Mouse (Mus musculus) forebrain, postnatal 0 days (tissue): Measurements from ENCODE around the gene Vps8. TPM values are rescaled to one million over a fixed set of nuclear protein-coding genes. Genes with fewer than 3 reads are reported as not detected.
A peak's percentile ranks its signal among the peaks of the same experiment; 100 is the strongest.

ENCODE experiments used
- ATAC-seq: fragments of 200-750 bp; cut with Nextera tagmentation; 2 replicates; pipeline ENCODE4 v1.8.0; 2017; ENCODE audit warnings: mild to moderate bottlenecking, moderate library complexity
- DNase-seq: peaks from one replicate; pipeline ENCODE4 v3.0.0-alpha.2; 2015
- H3K27ac ChIP-seq: fragments of 300-500 bp; sonication (generic); 2 replicates; pipeline ENCODE4 v1.5.1; 2014; ENCODE audit warnings: low read depth, mild to moderate bottlenecking, antibody characterized with exemption, low read length, moderate library complexity, mixed read lengths
- H3K27me3 ChIP-seq: fragments of 300-500 bp; sonication (generic); 2 replicates; pipeline ENCODE4 v1.6.1; 2014; ENCODE audit warnings: mild to moderate bottlenecking, low read length, mixed read lengths; ENCODE audit not compliant: insufficient read depth
- H3K36me3 ChIP-seq: fragments of 300-500 bp; sonication (generic); 2 replicates; pipeline ENCODE4 v1.6.1; 2014; ENCODE audit warnings: mild to moderate bottlenecking, moderate library complexity; ENCODE audit not compliant: insufficient read depth
- H3K4me1 ChIP-seq: fragments of 300-500 bp; sonication (generic); 2 replicates; pipeline ENCODE4 v1.6.1; 2014; ENCODE audit warnings: antibody characterized with exemption; ENCODE audit not compliant: insufficient read depth
- H3K4me2 ChIP-seq: fragments of 300-500 bp; sonication (generic); 2 replicates; pipeline ENCODE4 v1.6.1; 2014; ENCODE audit warnings: low read depth, mild to moderate bottlenecking, moderate library complexity
- H3K4me3 ChIP-seq: fragments of 300-500 bp; sonication (generic); 2 replicates; pipeline ENCODE4 v1.5.1; 2014; ENCODE audit warnings: low read depth, low read length, mixed read lengths
- H3K9ac ChIP-seq: fragments of 300-500 bp; sonication (generic); 2 replicates; pipeline ENCODE4 v1.6.1; 2014; ENCODE audit warnings: mild to moderate bottlenecking
- H3K9me3 ChIP-seq: fragments of 300-500 bp; sonication (generic); 2 replicates; pipeline ENCODE4 v1.6.1; 2016; ENCODE audit warnings: low read length
- CTCF ChIP-seq: sonication (generic); IDR thresholded peaks from 2 replicates; pipeline ENCODE4 v1.5.1; 2016; ENCODE audit warnings: antibody characterized with exemption, control low read depth, low read depth
- WGBS: fragments of 180-500 bp; shearing (Covaris S2); extraction: QIAGEN DNeasy Blood & Tissue Kit; methylation state at CpG from one replicate; pipeline ENCODE4 v1.1.7; 2014; 5-methylcytosine and 5-hydroxymethylcytosine counted together
- polyA plus RNA-seq: library from polyadenylated mRNA; unstranded; fragments of >200 nt; fragmentation: Nextera tagmentation; extraction: Ambion mirVana; gene quantifications from 2 replicates; pipeline ENCODE4 v1.2.1, GENCODE M21; 2015
- total RNA-seq: library from RNA; depleted of rRNA; stranded (reverse); fragments of >200 nt; gene quantifications from 2 replicates; pipeline ENCODE4 v1.2.3, GENCODE M21; 2014

The Vps8 gene
- total and polyA plus RNA-seq, 2 experiments from 2014 or later = 24.2 to 35.9 TPM

- ATAC-seq = no peak
- WGBS = 95% methylated on average over 8 of the region's 8 CpGs
- Histone ChIP-seq H3K36me3 (no peaks in the 10 kb centered on the region), H3K27ac (no peak overlapping the region), H3K27me3 (no peaks in the 10 kb centered on the region), H3K4me1 (no peaks in the 10 kb centered on the region), H3K4me3 (no peak overlapping the region), H3K9me3 (no peaks in the 10 kb centered on the region), H3K4me2 (no peak overlapping the region), H3K9ac (no peak overlapping the region)
- DNase-seq = no peak
- TF ChIP-seq CTCF = no peak
Measured at GRCm38 (mm10) chr16:21415128-21415527, 7.8 kb upstream of the Vps8 start.

GRCm38 (mm10) chr16:21418012-21418411, 4.9 kb upstream of the Vps8 start:
- Histone ChIP-seq H3K27ac (no peak overlapping the region), H3K4me1 (0 out of 2 replicates have a peak, but pooled peaks cover 3% of the 10 kb centered on the region), H3K9ac (no peak overlapping the region), H3K27me3 (no peaks in the 10 kb centered on the region), H3K36me3 (no peaks in the 10 kb centered on the region), H3K9me3 (no peaks in the 10 kb centered on the region), H3K4me3 (no peak overlapping the region), H3K4me2 (no peak overlapping the region)
- TF ChIP-seq CTCF = no peak
- no peak for ATAC-seq
- WGBS = 37% methylated on average over 5 of the region's 5 CpGs
- no peak for DNase-seq

GRCm38 (mm10) chr16:21423546-21423910, 610 bp downstream of the Vps8 start:
- ATAC-seq = peak; percentile 48
- WGBS = 2% methylated on average over 10 of the region's 10 CpGs
- Histone ChIP-seq H3K27me3 (no peaks in the 10 kb centered on the region), H3K4me3 (peak overlapping the region; percentile 85), H3K9me3 (no peaks in the 10 kb centered on the region), H3K9ac (peak overlapping the region; percentile 86), H3K27ac (peak overlapping the region; percentile 50; the same call in 1 of the 2 replicates), H3K36me3 (no peaks in the 10 kb centered on the region), H3K4me2 (peak overlapping the region; percentile 95), H3K4me1 (peaks cover 6% of the 10 kb centered on the region; the same call in 1 of the 2 replicates)
- peak; percentile 42 for DNase-seq
- TF ChIP-seq CTCF = no peak

GRCm38 (mm10) chr16:21428131-21428530, 5.2 kb downstream of the Vps8 start:
- TF ChIP-seq CTCF = no peak
- H3K9me3 ChIP-seq = no peaks in the 10 kb centered on the region
- no peak overlapping the region for H3K4me2 ChIP-seq
- H3K27me3 ChIP-seq = no peaks in the 10 kb centered on the region
- H3K4me3 ChIP-seq = no peak overlapping the region
- peaks cover 3% of the 10 kb centered on the region; the same call in 1 of the 2 replicates for H3K4me1 ChIP-seq
- no peak overlapping the region for H3K27ac ChIP-seq
- no peak overlapping the region for H3K9ac ChIP-seq
- ATAC-seq (no peak), DNase-seq (no peak)
- H3K36me3 ChIP-seq = peaks cover 5% of the 10 kb centered on the region; the same call in 1 of the 2 replicates
- WGBS = 84% methylated on average over 5 of the region's 5 CpGs

- Histone ChIP-seq H3K9me3 (no peaks in the 10 kb centered on the region), H3K27ac (no peak overlapping the region), H3K36me3 (peaks cover 5% of the 10 kb centered on the region; the same call in 1 of the 2 replicates), H3K27me3 (no peaks in the 10 kb centered on the region), H3K4me2 (no peak overlapping the region), H3K9ac (no peak overlapping the region), H3K4me1 (no peaks in the 10 kb centered on the region), H3K4me3 (no peak overlapping the region)
- ATAC-seq (no peak), DNase-seq (no peak)
- no peak for TF ChIP-seq CTCF
- WGBS = 93% methylated on average over 2 of the region's 2 CpGs
Measured at GRCm38 (mm10) chr16:21430377-21431060, 7.6 kb downstream of the Vps8 start.

- Histone ChIP-seq H3K27ac (no peak overlapping the region), H3K27me3 (no peaks in the 10 kb centered on the region), H3K36me3 (peaks cover 5% of the 10 kb centered on the region; the same call in 1 of the 2 replicates), H3K9me3 (no peaks in the 10 kb centered on the region), H3K9ac (no peak overlapping the region), H3K4me2 (no peak overlapping the region), H3K4me3 (no peak overlapping the region), H3K4me1 (no peaks in the 10 kb centered on the region)
- ATAC-seq (no peak), DNase-seq (no peak)
- TF ChIP-seq CTCF = no peak
- 92% methylated on average over 3 of the region's 3 CpGs for WGBS
Measured at GRCm38 (mm10) chr16:21431614-21432013, 8.7 kb downstream of the Vps8 start.

DNA sequence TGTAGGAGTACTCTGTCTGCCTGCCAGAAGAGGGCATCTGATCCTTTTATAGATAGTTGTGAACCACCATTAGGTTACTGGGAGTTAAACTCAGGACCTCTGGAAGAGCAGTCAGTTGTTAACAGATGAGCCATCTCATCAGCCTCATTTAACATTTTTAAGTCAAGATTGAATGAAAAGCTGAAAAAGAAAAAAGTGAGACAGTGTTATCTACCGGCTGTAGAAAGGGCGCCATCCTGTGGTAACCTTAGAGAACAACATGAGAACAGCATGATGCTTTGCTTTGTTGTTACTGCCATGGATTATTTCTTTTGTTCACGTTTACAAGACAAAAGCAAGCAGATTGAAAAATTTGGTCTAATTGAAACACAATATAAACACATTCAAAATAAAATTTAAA, 10.6 kb downstream of the Vps8 start:
- DNase-seq (peak; percentile 32), ATAC-seq (no peak)
- Histone ChIP-seq H3K4me3 (no peak overlapping the region), H3K36me3 (peaks cover 16% of the 10 kb centered on the region), H3K4me2 (no peak overlapping the region), H3K27me3 (no peaks in the 10 kb centered on the region), H3K9me3 (no peaks in the 10 kb centered on the region), H3K27ac (no peak overlapping the region), H3K4me1 (no peaks in the 10 kb centered on the region), H3K9ac (no peak overlapping the region)
- peak; percentile 60 for TF ChIP-seq CTCF
- 37% methylated on average over 3 of the region's 3 CpGs for WGBS
